Mouse (Mus musculus) kidney, embryonic 16.5 days (tissue): ENCODE data around the gene Defb26. TPM values are rescaled to one million over a fixed set of nuclear protein-coding genes. Genes with fewer than 3 reads are reported as not detected.

Experiments
- ATAC-seq: fragments of 200-750 bp; cut with Nextera tagmentation; 2 replicates; pipeline ENCODE4 v1.8.0; 2017; ENCODE audit warnings: moderate TSS enrichment; ENCODE audit not compliant: low FRiP score, low TSS enrichment
- H3K27ac ChIP-seq: fragments of 300-500 bp; sonication (generic); 2 replicates; pipeline ENCODE4 v1.5.1; 2014; ENCODE audit warnings: low read length
- H3K27me3 ChIP-seq: fragments of 300-500 bp; sonication (generic); 2 replicates; pipeline ENCODE4 v1.6.1; 2014; ENCODE audit warnings: low read length, control low read depth, mixed read lengths; ENCODE audit not compliant: insufficient read depth
- H3K36me3 ChIP-seq: fragments of 300-500 bp; sonication (generic); 2 replicates; pipeline ENCODE4 v1.6.1; 2014; ENCODE audit warnings: low read length, control low read depth, mixed read lengths; ENCODE audit not compliant: insufficient read depth
- H3K4me1 ChIP-seq: fragments of 300-500 bp; sonication (generic); 2 replicates; pipeline ENCODE4 v1.6.1; 2014; ENCODE audit warnings: low read length, control low read depth, mixed read lengths; ENCODE audit not compliant: insufficient read depth
- H3K4me2 ChIP-seq: fragments of 300-500 bp; sonication (generic); replicated peaks from 2 replicates; pipeline ENCODE4 v1.6.1; 2014; ENCODE audit warnings: low read depth, low read length
- H3K4me3 ChIP-seq: fragments of 300-500 bp; sonication (generic); 2 replicates; pipeline ENCODE4 v1.5.1; 2014; ENCODE audit warnings: mild to moderate bottlenecking, low read length
- H3K9ac ChIP-seq: fragments of 300-500 bp; sonication (generic); replicated peaks from 2 replicates; pipeline ENCODE4 v1.6.1; 2014; ENCODE audit warnings: low read length
- H3K9me3 ChIP-seq: fragments of 300-500 bp; sonication (generic); 2 replicates; pipeline ENCODE4 v1.6.1; 2016; ENCODE audit warnings: low read length, control low read depth
- WGBS: fragments of 180-500 bp; shearing (Covaris S2); extraction: QIAGEN DNeasy Blood & Tissue Kit; methylation state at CpG from one replicate; pipeline ENCODE4 v1.1.7; 2014; 5-methylcytosine and 5-hydroxymethylcytosine counted together
- polyA plus RNA-seq: library from polyadenylated mRNA; unstranded; fragments of >200 nt; fragmentation: Nextera tagmentation; extraction: Ambion mirVana; gene quantifications from 2 replicates; pipeline ENCODE4 v1.2.1, GENCODE M21; 2015

Defb26 gene
- polyA plus RNA-seq, 1 experiment from 2014 or later: not detected

DNA sequence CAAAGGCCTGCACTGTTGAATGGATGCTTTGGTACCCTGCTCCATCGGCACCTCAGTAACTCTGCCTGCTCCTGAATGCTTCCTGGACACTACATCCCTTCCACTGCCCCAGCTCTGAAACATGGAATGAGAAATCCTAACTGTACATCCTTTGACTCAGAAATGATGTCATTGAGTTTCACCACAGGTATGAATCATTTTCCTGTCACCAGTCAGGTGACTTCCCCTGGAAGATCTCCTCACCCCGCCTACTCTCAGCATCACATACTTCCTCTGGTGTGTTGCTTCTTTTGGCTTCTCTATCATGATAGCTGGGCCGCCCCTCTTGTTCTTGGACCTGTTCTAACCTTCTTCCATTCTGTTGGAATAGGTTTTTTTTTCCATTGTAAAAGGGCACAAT lies 30.6 kb downstream of the Defb26 start:
- no peak for ATAC-seq
- Histone ChIP-seq H3K27ac (no peak overlapping the region), H3K36me3 (no peaks in the 10 kb centered on the region), H3K9me3 (no peaks in the 10 kb centered on the region), H3K27me3 (no peaks in the 10 kb centered on the region), H3K4me2 (no peak overlapping the region), H3K4me1 (no peaks in the 10 kb centered on the region), H3K4me3 (no peak overlapping the region), H3K9ac (no peak overlapping the region)
- WGBS: 85% methylated on average over 3 of the region's 3 CpGs

DNA sequence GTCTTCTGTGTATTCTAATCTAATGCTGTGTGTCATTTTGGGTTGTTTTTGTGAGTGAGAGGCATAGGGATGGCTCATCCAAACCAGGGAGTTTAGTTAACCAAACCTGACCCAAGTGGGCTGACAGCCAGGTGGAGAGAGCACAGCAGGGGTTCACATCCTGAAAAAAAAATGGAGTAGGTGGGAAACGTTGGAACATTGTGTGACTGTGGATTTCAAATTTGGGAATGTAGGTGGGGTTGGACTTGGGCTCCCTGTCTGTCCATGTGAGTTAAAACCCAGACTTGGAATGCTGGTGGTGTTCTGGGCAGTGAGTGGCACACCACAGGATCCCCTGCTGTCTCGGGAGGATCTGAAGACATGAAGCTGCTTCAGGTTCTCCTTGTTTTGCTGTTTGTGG lies 34.7 kb downstream of the Defb26 start, which contains the start of gene Defb20:
Defb20 (plus strand) TSS at position 301 of the 400 bp plus-strand sequence.
- Histone ChIP-seq H3K27ac (no peak within 1 kb of the TSS), H3K4me2 (no peak within 1 kb of the TSS), H3K36me3 (no peaks in the 10 kb centered on the region), H3K27me3 (no peaks in the 10 kb centered on the region), H3K9ac (no peak within 1 kb of the TSS), H3K4me1 (no peaks in the 10 kb centered on the region), H3K9me3 (no peaks in the 10 kb centered on the region), H3K4me3 (no peak within 1 kb of the TSS)
- no peak for ATAC-seq
- WGBS: 65% methylated on average over 2 of the region's 2 CpGs

DNA sequence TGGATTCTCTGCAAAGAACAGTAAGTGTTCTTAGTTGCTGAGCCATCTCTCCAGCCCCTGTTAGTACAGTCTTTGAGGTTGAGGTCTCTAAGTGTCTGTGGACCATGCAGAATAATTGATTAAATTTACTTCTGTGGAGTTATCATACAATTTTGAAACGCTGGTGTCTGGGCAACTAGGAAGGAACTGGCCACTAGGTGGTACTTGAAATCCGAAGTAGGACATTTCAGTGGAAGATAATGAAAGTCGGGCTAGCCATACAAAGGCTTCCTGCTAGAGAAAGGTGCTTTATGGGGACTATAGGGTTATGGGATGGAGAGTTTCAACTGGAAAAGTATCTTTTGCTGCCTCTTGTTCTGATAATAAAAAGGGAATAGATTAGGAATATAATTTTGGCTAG lies 39.1 kb downstream of the Defb26 start:
- Histone ChIP-seq H3K4me3 (no peak overlapping the region), H3K27ac (no peak overlapping the region), H3K4me2 (no peak overlapping the region), H3K9ac (no peak overlapping the region), H3K9me3 (no peaks in the 10 kb centered on the region), H3K36me3 (no peaks in the 10 kb centered on the region), H3K27me3 (no peaks in the 10 kb centered on the region), H3K4me1 (no peaks in the 10 kb centered on the region)
- ATAC-seq: no peak
- 22% methylated on average over 3 of the region's 3 CpGs for WGBS

DNA sequence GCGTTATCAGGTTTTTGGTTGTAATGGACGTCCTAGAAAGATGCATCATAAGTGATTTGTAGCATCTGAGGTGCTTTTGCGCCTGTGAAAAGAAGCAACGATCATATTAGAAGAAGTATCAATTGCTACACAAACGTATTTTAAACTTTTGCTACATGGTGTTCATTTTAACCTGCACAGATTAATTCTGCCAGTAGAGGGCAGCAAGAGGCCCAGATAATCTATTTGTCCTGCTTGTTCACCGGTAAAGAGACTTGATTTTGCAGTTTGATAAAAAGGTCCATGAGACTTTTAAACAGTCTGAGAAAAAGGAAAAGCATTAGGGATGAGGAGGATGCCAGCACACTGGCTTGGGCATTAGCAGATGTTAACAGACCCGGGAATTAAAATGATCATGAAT lies 40.5 kb downstream of the Defb26 start:
- 25% methylated on average over 7 of the region's 7 CpGs for whole genome bisulfite sequencing
- no peaks in the 10 kb centered on the region for H3K36me3 ChIP-seq
- H3K27ac ChIP-seq: no peak overlapping the region
- H3K4me2 ChIP-seq: no peak overlapping the region
- ATAC-seq: no peak
- H3K9me3 ChIP-seq: no peaks in the 10 kb centered on the region
- H3K4me3 ChIP-seq: no peak overlapping the region
- no peaks in the 10 kb centered on the region for H3K27me3 ChIP-seq
- no peak overlapping the region for H3K9ac ChIP-seq
- H3K4me1 ChIP-seq: no peaks in the 10 kb centered on the region

DNA sequence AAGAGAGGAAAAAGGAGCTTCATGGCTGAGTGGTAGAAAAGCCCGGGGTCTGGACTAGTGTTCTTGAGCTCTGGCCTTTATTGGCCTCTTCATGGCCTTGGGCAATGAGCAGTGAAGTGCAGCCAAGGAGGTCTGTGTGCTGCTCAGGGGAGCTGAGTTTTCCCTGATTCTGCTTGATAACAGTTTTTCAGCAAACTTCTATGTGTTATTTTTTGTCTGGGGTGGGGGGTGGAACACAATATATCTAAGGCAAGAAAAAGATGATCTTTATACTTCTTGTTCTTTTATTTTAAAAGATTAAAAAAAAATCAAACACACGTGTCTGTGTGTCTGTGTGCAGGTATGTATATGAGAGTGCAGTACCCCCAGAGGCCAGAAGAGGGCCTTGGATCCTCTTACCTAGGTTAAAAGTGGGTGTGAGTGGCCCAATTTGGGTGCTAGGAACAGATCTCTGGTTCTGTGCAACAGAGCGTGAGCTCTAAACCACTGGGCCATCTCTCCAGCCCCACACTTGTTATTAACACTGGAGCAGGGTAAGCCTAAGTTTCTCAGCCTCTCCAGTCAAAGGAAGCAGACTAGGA lies 46.8 kb downstream of the Defb26 start, which contains the start of gene Defb23:
Defb23 (minus strand) TSS at position 51 of the 581 bp plus-strand sequence.
- H3K27me3 ChIP-seq: peaks cover 3% of the 10 kb centered on the region; the same call in 1 of the 2 replicates
- H3K4me2 ChIP-seq: no peak within 1 kb of the TSS
- no peaks in the 10 kb centered on the region for H3K4me1 ChIP-seq
- no peak for ATAC-seq
- no peaks in the 10 kb centered on the region for H3K9me3 ChIP-seq
- H3K9ac ChIP-seq: no peak within 1 kb of the TSS
- no peaks in the 10 kb centered on the region for H3K36me3 ChIP-seq
- H3K4me3 ChIP-seq: no peak within 1 kb of the TSS
- H3K27ac ChIP-seq: no peak within 1 kb of the TSS
- 78% methylated on average over 3 of the region's 3 CpGs for WGBS

DNA sequence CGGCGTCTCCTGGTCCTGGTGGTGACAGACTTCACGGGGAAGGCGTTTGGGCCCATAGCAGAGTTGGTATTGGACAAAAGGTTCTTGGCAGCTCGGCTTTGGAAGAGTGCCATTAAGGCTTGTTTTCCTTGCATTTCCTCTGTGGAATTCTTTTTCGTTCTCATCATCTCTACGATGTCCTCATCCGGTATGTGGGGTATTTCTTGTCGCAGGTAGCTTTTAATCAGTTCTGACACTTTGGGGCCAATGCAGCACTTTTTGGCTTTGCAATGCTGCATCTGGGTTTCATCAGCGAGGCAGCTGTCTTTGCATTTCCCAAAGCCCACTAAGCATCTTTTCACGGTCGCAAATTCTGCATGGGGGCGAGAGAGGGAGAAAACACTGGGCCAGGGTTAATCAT lies 52.3 kb downstream of the Defb26 start:
- ATAC-seq: no peak
- H3K4me1 ChIP-seq: no peaks in the 10 kb centered on the region
- H3K4me2 ChIP-seq: no peak overlapping the region
- H3K27ac ChIP-seq: no peak overlapping the region
- no peak overlapping the region for H3K9ac ChIP-seq
- no peaks in the 10 kb centered on the region for H3K36me3 ChIP-seq
- 45% methylated on average over 13 of the region's 13 CpGs for WGBS
- H3K9me3 ChIP-seq: no peaks in the 10 kb centered on the region
- H3K27me3 ChIP-seq: peaks cover 3% of the 10 kb centered on the region; the same call in 1 of the 2 replicates
- H3K4me3 ChIP-seq: no peak overlapping the region

Other genes starting within 250 kb of the Defb26 start
- 41.1 and 41.8 TPM in 2 replicates for gene Tbc1d20, start 217.9 kb downstream of the Defb26 start, polyA plus RNA-seq
- gene Rbck1, start 179.0 kb downstream of the Defb26 start, polyA plus RNA-seq: 93.4 and 96.6 TPM in 2 replicates
- gene Trib3, start 167.7 kb downstream of the Defb26 start, polyA plus RNA-seq: 1.8 and 1.9 TPM in 2 replicates
- 0.91 and 1.6 TPM in 2 replicates for gene Nrsn2, start 135.1 kb downstream of the Defb26 start, polyA plus RNA-seq
- 8.9 and 10.0 TPM in 2 replicates for gene Sox12, start 113.6 kb downstream of the Defb26 start, polyA plus RNA-seq
- gene Zcchc3, start 96.7 kb downstream of the Defb26 start, polyA plus RNA-seq: 31.5 and 34.2 TPM in 2 replicates
- gene 6820408C15Rik, start 96.1 kb downstream of the Defb26 start, polyA plus RNA-seq: 0.67 and 0.85 TPM in 2 replicates
- gene Defb23, start 47.1 kb downstream of the Defb26 start, polyA plus RNA-seq: not detected in 2 replicates
- not detected in 2 replicates for gene Defb20, start 34.6 kb downstream of the Defb26 start, polyA plus RNA-seq
- not detected in 2 replicates for gene Defb22, start 21.6 kb downstream of the Defb26 start, polyA plus RNA-seq
- gene Defb28, start 6.6 kb upstream of the Defb26 start, polyA plus RNA-seq: 0.54 TPM in 1 of 2 replicates, not detected in the other
- 2.1 and 2.8 TPM in 2 replicates for gene Defb29, start 28.4 kb upstream of the Defb26 start, polyA plus RNA-seq
- gene Gm17416, start 57.6 kb upstream of the Defb26 start, polyA plus RNA-seq: not detected in 2 replicates
- not detected in 2 replicates for gene Defb21, start 61.1 kb upstream of the Defb26 start, polyA plus RNA-seq
- gene Defb19, start 68.6 kb upstream of the Defb26 start, polyA plus RNA-seq: 10.1 and 14.1 TPM in 2 replicates
- gene Defb45, start 87.7 kb upstream of the Defb26 start, polyA plus RNA-seq: not detected in 2 replicates
- 0.51 and 0.86 TPM in 2 replicates for gene Defb36, start 92.6 kb upstream of the Defb26 start, polyA plus RNA-seq
- 24.4 and 31.8 TPM in 2 replicates for gene Defb25, start 111.4 kb upstream of the Defb26 start, polyA plus RNA-seq
- gene Rem1, start 115.3 kb upstream of the Defb26 start, polyA plus RNA-seq: 59.1 and 62.6 TPM in 2 replicates
- 158 and 159 TPM in 2 replicates for gene H13, start 157.8 kb upstream of the Defb26 start, polyA plus RNA-seq
- 27.6 and 28.0 TPM in 2 replicates for gene Mcts2, start 175.3 kb upstream of the Defb26 start, polyA plus RNA-seq
- 139 and 151 TPM in 2 replicates for gene Id1, start 224.6 kb upstream of the Defb26 start, polyA plus RNA-seq
- gene Cox4i2, start 242.5 kb upstream of the Defb26 start, polyA plus RNA-seq: 19.6 and 22.1 TPM in 2 replicates